Mouse (Mus musculus): ENCODE results near the gene Kcnip4.

Gene Kcnip4

GRCm38 (mm10) chr5:48864268-48864967 lies 660.3 kb downstream of the Kcnip4 start:
- DNase-seq: no peak

- DNase-seq: no peak
Observed at GRCm38 (mm10) chr5:48840971-48841370, 683.7 kb downstream of the Kcnip4 start.

- no peak for DNase-seq
Observed at GRCm38 (mm10) chr5:48795526-48795925, 729.2 kb downstream of the Kcnip4 start.

- no peak for DNase-seq
Observed at GRCm38 (mm10) chr5:48779376-48779775, 745.3 kb downstream of the Kcnip4 start.

- DNase-seq: no peak
Observed at GRCm38 (mm10) chr5:48748613-48749012, 776.1 kb downstream of the Kcnip4 start.

- DNase-seq: no peak
Observed at GRCm38 (mm10) chr5:48737640-48738039, 787.1 kb downstream of the Kcnip4 start.

GRCm38 (mm10) chr5:48718166-48718565 lies 806.5 kb downstream of the Kcnip4 start:
- DNase-seq: no peak

- DNase-seq: no peak
Observed at GRCm38 (mm10) chr5:48705997-48706396, 818.7 kb downstream of the Kcnip4 start.

GRCm38 (mm10) chr5:48687068-48687467 lies 837.6 kb downstream of the Kcnip4 start:
- DNase-seq: no peak

GRCm38 (mm10) chr5:48679733-48680595 lies 844.7 kb downstream of the Kcnip4 start:
- DNase-seq: no peak

GRCm38 (mm10) chr5:48662504-48662903 lies 862.2 kb downstream of the Kcnip4 start:
- no peak for DNase-seq

- no peak for DNase-seq
Observed at GRCm38 (mm10) chr5:48659975-48660374, 864.7 kb downstream of the Kcnip4 start.

- DNase-seq: no peak
Observed at GRCm38 (mm10) chr5:48650496-48650895, 874.2 kb downstream of the Kcnip4 start.

- DNase-seq: no peak
Observed at GRCm38 (mm10) chr5:48636675-48637074, 888.0 kb downstream of the Kcnip4 start.

- no peak for DNase-seq
Observed at GRCm38 (mm10) chr5:48633631-48634030, 891.1 kb downstream of the Kcnip4 start.

- DNase-seq: no peak
Observed at GRCm38 (mm10) chr5:48623370-48623769, 901.3 kb downstream of the Kcnip4 start.

GRCm38 (mm10) chr5:48606916-48607315 lies 917.8 kb downstream of the Kcnip4 start:
- no peak for DNase-seq

- no peak for DNase-seq
Observed at GRCm38 (mm10) chr5:48606281-48606680, 918.4 kb downstream of the Kcnip4 start.

- no peak for DNase-seq
Observed at GRCm38 (mm10) chr5:48599481-48600040, 925.1 kb downstream of the Kcnip4 start.

- DNase-seq: no peak
Observed at GRCm38 (mm10) chr5:48588014-48588413, 936.7 kb downstream of the Kcnip4 start.

- DNase-seq: no peak
Observed at GRCm38 (mm10) chr5:48583431-48583830, 941.3 kb downstream of the Kcnip4 start.

GRCm38 (mm10) chr5:48563996-48564587 lies 960.6 kb downstream of the Kcnip4 start:
- DNase-seq: no peak

GRCm38 (mm10) chr5:48551753-48552152 lies 973.0 kb downstream of the Kcnip4 start:
- DNase-seq: no peak
